Mouse (Mus musculus) WW6 (cell line): ENCODE measurements around the gene Ap1m2.
"Not testable (repeated sequence)": the region's sequence is repeated elsewhere in the genome, so short reads cannot be mapped to it uniquely, and the experiment has no call there.

Source experiments
- DNase-seq: peaks from one replicate; pipeline ENCODE4 v3.0.0-alpha.2; 2013; ENCODE audit warnings: low read depth, low spot score

Gene Ap1m2

GRCm38 (mm10) chr9:21327569-21327968, 15.4 kb upstream of the Ap1m2 start:
- no peak for DNase-seq

DNA sequence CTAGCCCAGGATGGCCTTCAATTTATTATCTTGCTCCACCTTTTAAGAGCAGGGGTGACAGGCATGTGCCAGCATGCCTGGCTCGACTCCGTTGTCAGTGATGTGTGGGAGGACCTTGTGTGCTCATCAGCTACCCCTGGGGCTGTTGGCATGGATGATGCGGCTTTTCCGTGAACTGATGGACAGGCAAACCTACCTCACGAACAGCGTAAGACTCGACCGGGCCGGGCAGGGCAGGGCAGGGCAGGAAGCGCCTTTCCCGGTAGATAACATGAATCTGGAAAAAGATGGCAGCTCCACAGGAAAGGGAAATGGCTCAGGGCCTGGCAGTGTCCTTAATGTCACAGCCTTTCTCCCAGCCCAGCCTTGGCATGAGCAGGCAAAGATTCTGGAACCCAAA, 12.1 kb upstream of the Ap1m2 start:
- no peak for DNase-seq

DNA sequence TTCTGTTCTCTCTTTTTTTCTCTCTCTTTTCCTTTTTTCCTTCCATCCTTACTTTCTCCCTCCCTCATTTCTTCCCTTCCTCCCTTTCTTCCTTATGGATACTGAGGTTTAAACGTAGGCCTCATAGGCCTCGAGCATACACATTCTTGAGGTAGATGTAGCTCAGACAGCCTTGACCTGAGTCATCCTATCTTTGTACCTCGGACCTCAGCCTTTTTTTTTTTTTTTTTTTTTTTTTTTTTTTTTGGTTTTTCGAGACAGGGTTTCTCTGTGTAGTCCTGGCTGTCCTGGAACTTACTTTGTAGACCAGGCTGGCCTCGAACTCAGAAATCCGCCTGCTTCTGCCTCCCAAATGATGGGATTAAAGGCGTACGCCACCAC, 10.8 kb upstream of the Ap1m2 start:
- not testable (repeated sequence) for DNase-seq

DNA sequence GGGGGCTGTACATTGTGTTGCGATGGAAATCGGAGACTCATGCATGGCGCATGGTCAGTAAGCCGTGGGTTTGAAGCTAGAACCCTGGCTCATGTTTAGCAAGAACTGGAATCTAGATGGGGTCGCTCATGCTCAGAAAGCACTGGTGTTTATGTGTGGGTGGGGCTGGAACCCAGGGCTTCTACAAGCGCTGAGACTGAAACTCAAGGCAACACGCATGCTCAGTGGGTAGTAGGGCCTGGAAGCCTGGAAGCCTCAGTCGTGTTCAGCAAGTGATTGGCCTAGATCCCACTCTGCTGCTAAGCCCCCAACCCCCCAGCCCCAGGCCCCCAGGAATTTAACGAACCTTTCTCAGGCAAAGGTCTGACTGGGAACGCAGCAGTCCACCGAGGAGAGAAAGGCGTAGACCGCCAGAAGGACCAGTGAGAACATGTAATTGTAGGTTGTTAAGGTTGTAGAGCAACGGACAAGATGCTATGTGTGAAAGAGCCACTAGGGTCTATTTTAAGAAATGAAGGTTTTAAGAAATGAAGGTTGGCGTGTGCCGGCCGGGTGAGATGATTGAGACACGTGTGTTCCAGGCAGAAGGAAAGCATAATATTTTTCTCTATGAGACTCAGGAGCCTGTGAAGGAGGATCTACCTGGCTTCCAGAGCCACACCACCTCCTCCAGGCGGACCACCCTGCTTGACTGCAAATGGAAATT, 10.2 kb upstream of the Ap1m2 start:
- DNase-seq = no peak

DNA sequence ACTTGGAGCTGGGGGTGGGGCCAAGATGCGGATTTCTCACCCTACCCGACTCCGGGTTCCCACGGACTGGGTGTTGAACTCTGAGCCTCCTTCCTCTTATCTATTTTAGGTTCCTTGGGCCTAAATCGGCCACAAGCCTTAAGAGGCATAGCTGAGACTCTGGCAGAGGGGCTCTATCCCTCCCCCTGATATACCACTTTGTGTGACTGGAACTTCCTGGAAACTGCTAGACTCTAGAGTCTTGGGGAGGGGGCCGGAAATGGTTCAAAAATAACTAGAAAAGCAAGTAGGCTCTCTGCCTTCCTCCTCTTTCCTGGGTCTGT, 9.3 kb upstream of the Ap1m2 start:
- DNase-seq = no peak

- no peak for DNase-seq
These were observed 8.7 kb upstream of the Ap1m2 start, which contains the start of gene Slc44a2 for GRCm38 (mm10) chr9:21320619-21321512. Gene Slc44a2, plus strand, starts transcription at chr9:21320698.

DNA sequence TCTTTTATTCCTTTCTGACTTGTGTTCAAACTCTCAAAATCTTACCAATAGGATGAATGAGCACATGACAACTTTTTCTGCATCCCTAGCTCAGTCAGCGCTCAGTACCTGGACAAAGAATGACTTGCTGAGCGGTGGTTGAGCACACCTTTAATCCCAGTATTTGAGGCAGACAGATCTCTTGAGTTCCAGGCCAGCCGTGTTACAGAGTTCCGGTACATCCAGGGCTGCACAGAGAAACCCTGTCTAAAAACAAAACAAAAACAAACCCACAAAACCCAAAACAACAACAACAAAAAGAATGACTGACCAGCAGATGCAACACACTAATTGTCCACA, 8.1 kb upstream of the Ap1m2 start:
- no peak for DNase-seq

- no peak for DNase-seq
These were observed 7.4 kb upstream of the Ap1m2 start for GRCm38 (mm10) chr9:21319503-21319902.

- DNase-seq = no peak
These were observed 6.7 kb upstream of the Ap1m2 start for GRCm38 (mm10) chr9:21318792-21319191.

GRCm38 (mm10) chr9:21316696-21317095, 4.6 kb upstream of the Ap1m2 start:
- no peak for DNase-seq

GRCm38 (mm10) chr9:21315421-21315820, 3.3 kb upstream of the Ap1m2 start:
- no peak for DNase-seq

GRCm38 (mm10) chr9:21314367-21315140, 2.4 kb upstream of the Ap1m2 start:
- DNase-seq = no peak

DNA sequence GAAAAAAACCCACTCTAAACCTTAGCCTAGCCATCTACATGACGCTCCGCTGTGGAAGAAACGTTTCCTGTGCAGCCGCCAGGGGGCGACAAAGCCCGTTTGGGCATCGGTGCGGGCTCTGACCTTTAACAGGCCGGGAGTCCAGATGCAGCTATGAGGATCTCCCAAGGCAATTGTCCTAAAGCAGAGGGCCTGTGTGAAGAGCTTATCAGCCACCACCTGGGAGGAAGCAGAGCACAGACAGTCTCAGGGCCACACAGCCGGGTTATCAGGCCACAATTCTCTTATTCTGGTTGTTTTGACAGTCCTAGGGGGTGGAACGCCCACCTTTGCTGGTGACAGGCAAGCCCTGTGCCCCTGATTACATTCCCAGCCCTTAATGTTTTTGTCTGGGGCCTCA, 1.3 kb upstream of the Ap1m2 start:
- peak; percentile 80 for DNase-seq

DNA sequence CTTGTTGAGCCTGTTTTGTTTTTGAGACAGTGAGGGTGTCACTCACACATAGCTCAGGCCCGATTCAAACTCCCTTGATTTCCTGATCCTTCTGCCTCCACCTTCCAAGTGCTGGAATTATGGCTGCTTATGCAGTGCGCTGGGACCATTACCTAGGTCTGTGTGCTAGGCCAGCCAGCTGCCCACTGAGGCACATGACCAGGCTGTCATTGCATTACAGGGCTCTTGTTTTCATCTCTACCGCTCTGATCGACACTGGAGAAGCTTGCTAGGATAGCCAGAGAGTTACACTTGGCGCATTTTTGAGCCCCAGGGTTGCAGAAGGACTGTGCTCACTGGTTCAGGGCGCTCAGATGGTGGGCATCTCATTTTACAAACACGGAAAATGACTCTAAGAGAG, 442 bp downstream of the Ap1m2 start:
- DNase-seq = no peak

DNA sequence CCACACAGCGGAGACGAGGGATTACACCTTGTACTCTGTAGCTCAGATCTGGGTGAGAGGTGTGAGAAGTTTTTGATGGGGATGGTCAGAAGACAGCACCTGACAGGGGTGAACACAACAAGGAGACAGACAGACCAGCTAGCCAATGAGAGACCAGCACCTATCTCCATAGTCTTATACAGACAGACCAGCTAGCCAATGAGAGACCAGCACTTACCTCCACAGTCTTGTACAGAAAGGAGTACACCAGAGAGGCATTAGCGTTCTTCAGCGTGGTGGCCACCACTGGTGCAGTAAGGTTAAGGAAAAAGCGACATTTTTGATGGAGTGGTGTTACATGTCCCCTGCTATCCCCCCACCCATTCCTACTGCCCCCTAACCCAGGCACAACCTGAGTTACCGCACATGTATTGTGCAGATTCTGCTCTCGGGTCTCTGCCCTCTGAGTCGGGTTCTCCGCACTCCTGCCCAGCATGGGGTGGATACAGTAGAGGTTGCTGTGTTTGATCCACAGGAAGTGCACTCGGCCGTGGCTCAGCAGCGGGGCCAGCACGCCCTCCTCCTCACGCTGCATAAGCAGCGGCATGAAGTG, 2.9 kb downstream of the Ap1m2 start:
- DNase-seq = peak; percentile 71

- DNase-seq = no peak
These were observed 7.1 kb downstream of the Ap1m2 start for GRCm38 (mm10) chr9:21305065-21305464.

- no peak for DNase-seq
These were observed 13.1 kb downstream of the Ap1m2 start for GRCm38 (mm10) chr9:21299014-21299413.

GRCm38 (mm10) chr9:21292271-21292670, 19.9 kb downstream of the Ap1m2 start:
- no peak for DNase-seq

- not testable (repeated sequence) for DNase-seq
These were observed 20.3 kb downstream of the Ap1m2 start for GRCm38 (mm10) chr9:21291868-21292267.

DNA sequence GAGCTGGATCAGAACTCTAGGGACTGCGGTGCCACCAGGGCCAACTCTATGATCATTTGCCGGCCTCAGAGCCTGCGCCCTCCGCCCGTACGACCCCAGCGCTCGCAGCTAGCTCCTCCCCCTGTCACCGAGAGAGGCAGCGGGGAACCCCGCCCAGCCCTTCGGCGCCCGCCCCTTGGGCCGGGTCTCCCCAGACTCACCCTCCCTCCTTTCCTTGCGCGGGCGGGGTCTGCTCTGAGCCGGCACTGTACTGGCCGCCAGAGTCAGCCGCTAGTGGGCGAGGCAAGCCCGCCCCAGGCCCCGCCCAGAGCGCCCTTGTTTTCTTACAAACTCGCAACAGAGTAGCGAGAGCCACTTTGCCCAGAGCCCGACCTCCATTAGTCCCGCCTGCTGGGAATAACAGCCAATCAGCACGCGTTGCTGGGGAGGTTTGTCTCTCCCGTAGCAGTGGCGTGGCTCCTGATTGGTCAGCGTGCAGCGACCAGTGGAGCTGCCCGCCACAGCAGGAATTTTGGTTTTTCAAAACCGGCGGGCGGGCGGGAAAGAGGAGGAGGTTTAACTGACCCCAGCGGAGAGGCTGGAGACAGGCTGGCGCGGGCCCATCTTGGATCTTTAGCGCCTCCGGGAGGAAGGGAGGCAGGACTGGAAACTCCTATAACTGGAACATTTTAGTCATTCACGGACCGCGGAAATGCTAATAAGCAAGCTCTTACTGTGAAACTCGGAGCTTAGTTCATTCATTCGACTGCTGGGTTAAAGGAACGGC, 20.9 kb downstream of the Ap1m2 start, which contains the start of gene Cdkn2d:
Gene Cdkn2d, minus strand, starts transcription at position 386 of the 766 bp plus-strand sequence.
- DNase-seq = peak; percentile 100

- DNase-seq = no peak
These were observed 21.5 kb downstream of the Ap1m2 start for GRCm38 (mm10) chr9:21290589-21290988.
